Mouse (Mus musculus): ENCODE results near the gene Rpa1.

DNA sequence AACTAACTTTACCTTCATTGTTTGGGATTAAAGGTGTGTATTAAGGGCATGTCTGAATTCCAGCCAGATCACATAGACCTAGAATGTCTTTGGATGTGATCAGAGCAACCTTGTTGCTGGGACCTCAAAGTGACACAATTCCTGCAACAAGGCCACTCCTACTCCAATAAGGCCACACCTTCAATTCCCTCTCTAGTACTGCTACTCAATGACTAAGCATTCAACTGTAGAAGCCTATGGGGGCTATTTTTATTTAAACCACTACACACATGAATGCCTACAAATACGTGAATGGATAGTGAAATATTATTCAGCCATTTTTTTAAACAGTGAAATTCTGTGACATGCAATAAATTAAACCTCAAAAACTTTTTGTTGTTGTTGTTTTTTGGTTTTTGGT, 29.0 kb upstream of the Rpa1 start:
- no peak for TF ChIP-seq CTCF (IDR thresholded peaks at IDR 0.05; ENCODE audit: low read depth)
- no peak for TF ChIP-seq EP300 (IDR thresholded peaks at IDR 0.05; ENCODE audit: low read depth)
